Mouse (Mus musculus) small intestine, adult 2 months (tissue): Measurements from ENCODE around the gene Pramef12.

Experiments
- CTCF ChIP-seq: fragments of 200-500 bp; IDR thresholded peaks from 2 replicates; pipeline ENCODE4 v1.5.1; 2012; ENCODE audit warnings: low read depth, mild to moderate bottlenecking, control low read depth, inconsistent platforms, low read length, moderate library complexity, mixed read lengths; ENCODE audit not compliant: insufficient replicate concordance, insufficient read length; ENCODE audit errors: extremely low read depth
- POLR2A ChIP-seq: fragments of 200-500 bp; IDR thresholded peaks from 2 replicates; pipeline ENCODE4 v1.6.1; 2012; ENCODE audit warnings: low read depth, mild to moderate bottlenecking, control low read depth, inconsistent platforms, low read length, moderate library complexity

DNA sequence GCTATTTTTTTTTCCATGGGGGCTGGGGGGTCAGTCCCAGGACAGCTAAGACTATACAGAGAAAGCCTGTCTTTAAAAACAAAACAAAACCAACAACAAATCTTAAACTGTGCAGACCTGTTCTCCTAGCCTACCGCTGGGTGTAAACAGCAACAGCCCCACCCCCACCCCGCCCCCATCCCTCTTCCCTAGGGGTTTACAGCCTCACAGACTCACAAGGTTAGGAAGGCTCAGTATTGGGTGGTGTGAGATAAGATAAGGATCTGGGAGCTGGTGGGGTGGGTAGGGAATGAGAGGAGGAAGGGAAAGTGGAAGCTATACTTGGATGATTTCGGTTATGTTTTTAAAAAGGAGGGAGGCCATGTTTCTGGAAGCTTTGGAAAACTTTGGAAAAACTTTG, 11.9 kb downstream of the Pramef12 start:
- TF ChIP-seq CTCF (no peak), POLR2A (no peak)
